Mouse (Mus musculus): Measurements from ENCODE around the gene Scgb1a1.
"Not testable (repeated sequence)": the region's sequence is repeated elsewhere in the genome, so short reads cannot be mapped to it uniquely, and the experiment has no call there.

Scgb1a1 gene

DNA sequence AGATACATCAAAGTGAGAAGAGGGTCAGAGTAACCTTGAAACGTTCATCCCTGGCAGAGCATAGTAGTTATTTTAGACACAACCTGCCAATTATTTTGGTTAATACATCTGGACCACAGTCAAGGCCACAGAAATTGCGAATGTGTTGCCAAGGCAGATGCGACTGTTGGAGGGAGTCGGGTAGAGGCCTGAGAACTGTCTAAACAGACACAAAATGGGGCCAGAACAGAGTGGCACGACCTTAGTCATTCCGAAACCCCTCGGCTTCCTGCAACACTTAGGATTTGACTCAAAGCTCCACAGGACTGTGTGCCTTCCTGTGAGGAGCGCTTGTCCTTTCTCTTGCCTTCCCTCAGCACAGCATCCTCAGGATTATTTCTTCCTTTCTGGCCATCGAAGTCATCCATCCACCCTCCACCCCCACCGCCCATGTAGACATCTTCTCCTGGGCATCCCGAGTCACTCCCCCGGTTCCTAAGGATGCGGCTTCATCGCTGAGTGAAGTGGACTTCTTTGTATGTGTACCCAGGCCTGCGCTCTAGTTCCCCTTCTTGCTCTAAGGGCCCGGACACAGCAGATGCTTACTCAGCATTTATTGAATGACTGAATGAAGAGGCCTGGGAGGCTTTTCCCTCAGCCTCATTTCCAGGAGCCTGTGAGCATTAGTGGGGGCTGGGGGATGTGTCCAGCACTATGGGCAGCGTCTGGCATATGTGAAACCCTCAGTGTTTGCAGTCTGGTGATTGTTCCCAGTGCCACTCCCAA, 12.7 kb upstream of the Scgb1a1 start:
- no peak for DNase-seq

DNA sequence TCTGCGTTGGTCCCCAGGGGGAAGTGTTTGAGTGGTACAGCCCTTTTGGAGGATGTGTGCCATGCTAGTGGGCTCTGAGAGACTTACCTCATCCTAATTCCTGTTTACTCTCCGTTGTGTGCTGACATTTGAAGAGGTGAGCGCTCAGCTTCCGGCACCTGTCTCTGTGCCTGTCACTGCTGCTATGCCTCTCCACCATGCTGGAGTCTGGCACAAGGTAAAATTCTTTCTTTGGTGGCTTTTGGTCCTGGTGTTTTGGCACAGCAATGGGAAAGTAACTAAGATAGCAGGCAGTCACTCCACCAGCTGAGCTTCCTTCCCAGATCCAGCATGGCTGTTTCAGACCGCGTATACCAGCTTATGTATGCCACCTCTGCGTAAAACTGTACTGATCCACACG, 12.0 kb upstream of the Scgb1a1 start:
- DNase-seq, result no peak

DNA sequence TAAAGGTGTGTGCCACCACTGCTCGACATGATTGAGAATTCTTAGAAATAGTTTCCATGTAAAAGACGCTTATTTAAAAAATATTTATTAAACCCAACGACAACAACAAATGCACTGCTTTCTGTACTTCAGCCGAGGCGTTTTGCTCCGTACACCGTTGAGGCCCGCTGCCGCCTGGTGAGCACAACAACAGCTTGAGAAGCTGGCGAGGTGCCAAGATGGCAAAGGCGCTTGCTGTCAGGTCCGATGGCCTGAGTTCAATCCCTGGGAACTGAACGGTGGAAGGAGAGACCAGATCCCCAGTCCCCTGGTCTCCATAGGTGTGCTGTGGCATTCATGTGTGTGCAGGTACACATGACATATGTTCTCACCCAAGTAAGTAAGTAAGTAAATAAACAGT, 9.7 kb upstream of the Scgb1a1 start:
- DNase-seq, result no peak

GRCm38 (mm10) chr19:9095111-9095510, 7.4 kb upstream of the Scgb1a1 start:
- no peak for DNase-seq

GRCm38 (mm10) chr19:9090709-9091108, 3.0 kb upstream of the Scgb1a1 start:
- no peak for DNase-seq

DNA sequence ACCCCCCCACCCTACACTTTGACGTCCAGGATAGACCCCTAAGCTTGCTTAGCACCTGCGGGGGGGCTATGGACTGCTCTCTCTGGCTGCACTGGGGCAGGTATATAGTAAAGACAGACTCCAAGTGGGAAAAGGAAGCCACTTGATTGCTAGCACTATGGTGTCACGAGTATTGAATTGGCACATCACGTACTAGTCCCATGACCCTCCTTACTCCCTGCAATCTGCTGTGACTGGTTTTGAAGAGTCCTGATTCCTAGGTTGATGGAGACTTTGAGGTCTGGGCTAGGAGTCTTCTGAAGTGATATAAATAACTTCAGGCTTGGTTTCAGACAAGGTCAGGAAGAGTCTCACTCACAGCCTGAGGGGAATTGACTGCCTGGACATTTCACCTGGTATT, 2.4 kb upstream of the Scgb1a1 start:
- peak; percentile 59 for DNase-seq

- not testable (repeated sequence) for DNase-seq
These were observed 3.9 kb downstream of the Scgb1a1 start for GRCm38 (mm10) chr19:9083892-9084291.

DNA sequence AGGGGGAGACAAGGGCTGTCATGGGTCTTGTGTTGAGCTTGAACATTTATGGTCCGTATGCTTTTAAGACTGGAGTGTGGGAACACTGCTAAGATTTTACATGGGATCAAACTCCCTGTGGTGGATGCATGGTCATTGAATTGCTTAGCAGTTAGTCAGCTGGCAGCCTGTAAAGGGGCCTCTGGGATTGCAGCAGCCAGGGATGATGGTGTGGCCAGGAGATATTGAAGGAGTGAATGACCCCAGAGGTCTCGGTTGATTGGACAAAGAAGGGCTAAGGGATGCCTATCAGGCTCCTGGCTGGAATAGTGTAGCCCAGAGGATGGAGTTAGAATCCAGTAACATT, 4.8 kb downstream of the Scgb1a1 start:
- DNase-seq, result no peak

GRCm38 (mm10) chr19:9082191-9083009, 5.4 kb downstream of the Scgb1a1 start:
- DNase-seq, result peak; percentile 94

- peak; percentile 77 for DNase-seq
These were observed 6.2 kb downstream of the Scgb1a1 start for GRCm38 (mm10) chr19:9081311-9082190.

GRCm38 (mm10) chr19:9079916-9080315, 7.8 kb downstream of the Scgb1a1 start:
- no peak for DNase-seq

DNA sequence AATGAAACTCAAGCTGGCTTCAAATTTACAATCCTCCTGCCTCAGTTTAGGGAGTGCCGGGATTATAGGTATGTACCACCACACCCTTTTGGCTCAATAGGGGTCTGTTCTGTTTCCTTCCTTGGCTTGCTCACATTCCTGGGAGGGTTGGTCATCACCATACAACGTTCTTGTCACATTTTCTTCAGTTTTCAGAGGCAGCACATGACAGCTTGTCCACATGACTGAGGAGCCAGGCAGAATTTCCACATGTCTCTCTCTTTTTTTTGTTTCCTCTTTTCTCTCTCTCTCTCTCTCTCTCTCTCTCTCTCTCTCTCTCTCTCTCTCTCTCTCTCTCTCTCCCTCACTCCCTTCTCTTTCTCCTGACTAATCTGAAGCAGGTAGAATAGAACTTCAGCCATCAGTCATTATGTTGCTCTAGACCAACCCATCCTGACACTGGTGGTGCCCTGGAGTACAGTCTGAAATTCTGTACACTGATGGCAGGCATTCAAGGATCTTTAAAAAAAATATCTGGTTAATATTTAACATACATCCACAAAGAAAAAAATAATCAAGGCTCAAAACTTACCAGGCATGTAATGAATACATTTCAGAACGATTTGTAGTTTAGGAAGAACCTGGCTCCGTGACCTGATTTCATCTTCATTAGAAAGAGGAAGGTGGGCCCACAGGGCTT, 10.6 kb downstream of the Scgb1a1 start:
- no peak for DNase-seq

- DNase-seq, result no peak
These were observed 11.7 kb downstream of the Scgb1a1 start for GRCm38 (mm10) chr19:9076035-9076434.

DNA sequence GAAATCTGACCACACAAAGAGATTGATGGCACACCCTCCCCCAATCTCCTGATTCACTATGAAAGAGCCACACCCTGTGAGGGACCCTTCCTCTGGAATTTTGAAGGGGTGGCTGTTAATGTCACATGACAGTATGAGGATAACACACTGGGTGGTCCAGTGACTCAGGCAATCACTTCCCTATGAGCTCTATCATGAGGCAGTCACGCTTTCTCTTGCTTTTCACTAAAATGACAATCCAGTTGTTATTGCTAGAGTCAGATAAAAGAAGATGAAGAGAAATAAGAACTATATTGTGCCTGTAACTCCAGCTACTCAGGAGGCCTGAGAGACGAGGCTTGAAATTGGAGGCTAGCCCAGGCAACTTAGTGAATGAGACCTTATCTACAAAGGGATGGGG, 12.2 kb downstream of the Scgb1a1 start:
- no peak for DNase-seq

- DNase-seq, result no peak
These were observed 13.3 kb downstream of the Scgb1a1 start for GRCm38 (mm10) chr19:9074424-9074823.

DNA sequence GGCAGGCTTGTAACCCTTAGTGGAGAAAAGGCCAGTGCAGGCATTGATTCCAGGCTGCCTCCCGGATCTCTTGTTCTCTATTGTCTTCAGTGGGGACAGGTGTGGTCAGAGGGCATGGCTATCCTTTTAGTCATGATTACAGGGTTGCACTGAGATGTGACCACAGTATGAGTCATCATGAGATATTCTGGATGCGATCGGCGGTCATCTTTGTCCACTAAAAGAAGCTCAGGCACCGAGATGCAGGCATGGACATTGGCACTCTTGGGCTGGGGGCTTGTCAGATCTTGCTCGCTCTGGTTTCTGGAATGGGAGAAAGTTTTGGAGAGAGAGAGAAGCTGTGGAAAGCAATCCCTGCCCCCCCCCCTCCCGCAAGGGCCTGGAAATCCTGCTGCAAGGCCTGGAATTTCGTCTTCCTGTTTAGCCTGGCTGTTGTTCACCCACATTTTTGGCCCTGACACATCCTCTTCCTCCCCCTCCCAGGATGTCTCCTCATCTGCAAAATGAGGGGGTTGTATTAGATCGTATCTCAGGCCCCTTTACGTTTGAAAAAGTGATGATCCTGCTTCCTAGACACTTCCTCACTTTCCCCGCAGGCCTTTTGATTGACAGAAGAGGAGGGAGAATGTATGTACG, 13.9 kb downstream of the Scgb1a1 start:
- peak; percentile 48 for DNase-seq

GRCm38 (mm10) chr19:9072157-9072530, 15.6 kb downstream of the Scgb1a1 start:
- no peak for DNase-seq

- DNase-seq, result peak; percentile 93
These were observed 16.2 kb downstream of the Scgb1a1 start for GRCm38 (mm10) chr19:9071456-9072156.

DNA sequence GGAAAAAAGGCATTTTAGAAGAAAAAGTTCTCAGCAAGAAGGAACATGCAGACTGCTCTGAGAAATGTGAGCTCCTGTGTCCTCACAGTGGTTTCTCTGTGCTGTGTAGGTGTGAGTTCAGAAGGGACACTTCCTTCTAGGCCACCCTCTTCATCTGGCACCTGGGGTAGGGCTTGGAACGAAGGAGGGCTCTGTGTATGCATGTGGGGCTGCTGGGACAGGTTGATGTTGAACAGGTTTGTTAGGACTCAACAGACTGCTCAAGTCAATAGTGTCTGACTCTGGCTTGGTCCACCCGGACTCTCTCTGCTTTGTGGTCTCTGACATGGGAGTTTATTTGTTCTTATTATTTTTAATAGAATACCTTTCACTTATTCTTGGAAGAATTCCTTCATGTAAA, 17.4 kb downstream of the Scgb1a1 start:
- no peak for DNase-seq

- peak; percentile 44 for DNase-seq
These were observed 18.0 kb downstream of the Scgb1a1 start for GRCm38 (mm10) chr19:9069687-9070307.

- no peak for DNase-seq
These were observed 20.5 kb downstream of the Scgb1a1 start for GRCm38 (mm10) chr19:9067292-9067691.
